Mouse (Mus musculus): ENCODE results near the gene Npnt. TPM values are rescaled to one million over a fixed set of nuclear protein-coding genes. Genes with fewer than 3 reads are reported as not detected.
A peak's percentile ranks its signal among the peaks of the same experiment; 100 is the strongest.

The Npnt gene
- polyA plus RNA-seq, 2 experiments: 41.7 to 45.4 TPM

- no peak for TF ChIP-seq POLR2A (IDR thresholded peaks at IDR 0.05; ENCODE audit: borderline replicate concordance, extremely low read depth, insufficient read depth, insufficient read length)
- Histone ChIP-seq H3K4me3 (replicated peaks; ENCODE audit: low read length) (no peak overlapping the region), H3K4me2 (replicated peaks; ENCODE audit: low read depth, low read length, severe bottlenecking) (no peak overlapping the region), H3K36me3 (ENCODE audit: control insufficient read depth, insufficient read depth, low read length) (no peaks in the 10 kb centered on the region), H3K9ac (ENCODE audit: low read depth, low read length, severe bottlenecking) (no peak overlapping the region), H3K27ac (replicated peaks; ENCODE audit: low read depth, low read length) (no peak overlapping the region), H3K27me3 (ENCODE audit: control insufficient read depth, insufficient read depth, low read length) (no peaks in the 10 kb centered on the region), H3K9me3 (ENCODE audit: control insufficient read depth, low read length) (no peaks in the 10 kb centered on the region), H3K4me1 (ENCODE audit: control insufficient read depth, insufficient read depth, low read length) (no peaks in the 10 kb centered on the region)
- DNase-seq (ENCODE audit: low spot score) (no peak), ATAC-seq (ENCODE audit: low FRiP score, low read depth) (no peak)
- 77% methylated on average over 9 of the region's 9 CpGs for WGBS
Observed at GRCm38 (mm10) chr3:132883256-132883655, 66.8 kb downstream of the Npnt start.

GRCm38 (mm10) chr3:132880826-132881225 is 69.3 kb downstream of the Npnt start:
- H3K27ac ChIP-seq (replicated peaks; ENCODE audit: low read depth, low read length): no peak overlapping the region
- H3K27me3 ChIP-seq (ENCODE audit: control insufficient read depth, insufficient read depth, low read length): no peaks in the 10 kb centered on the region
- peaks cover 16% of the 10 kb centered on the region for H3K4me1 ChIP-seq (ENCODE audit: control insufficient read depth, insufficient read depth, low read length)
- H3K9ac ChIP-seq (ENCODE audit: low read depth, low read length, severe bottlenecking): no peak overlapping the region
- H3K4me2 ChIP-seq (replicated peaks; ENCODE audit: low read depth, low read length, severe bottlenecking): no peak overlapping the region
- no peaks in the 10 kb centered on the region for H3K9me3 ChIP-seq (ENCODE audit: control insufficient read depth, low read length)
- WGBS: 72% methylated on average over 9 of the region's 9 CpGs
- no peak overlapping the region for H3K4me3 ChIP-seq (replicated peaks; ENCODE audit: low read length)
- no peak for TF ChIP-seq POLR2A (IDR thresholded peaks at IDR 0.05; ENCODE audit: borderline replicate concordance, extremely low read depth, insufficient read depth, insufficient read length)
- ATAC-seq (ENCODE audit: low FRiP score, low read depth) (no peak), DNase-seq (ENCODE audit: low spot score) (no peak)
- H3K36me3 ChIP-seq (ENCODE audit: control insufficient read depth, insufficient read depth, low read length): no peaks in the 10 kb centered on the region

GRCm38 (mm10) chr3:132880361-132880760 is 69.7 kb downstream of the Npnt start:
- 83% methylated on average over 3 of the region's 3 CpGs for WGBS
- no peaks in the 10 kb centered on the region for H3K36me3 ChIP-seq (ENCODE audit: control insufficient read depth, insufficient read depth, low read length)
- DNase-seq (ENCODE audit: low spot score) (no peak), ATAC-seq (ENCODE audit: low FRiP score, low read depth) (no peak)
- H3K9me3 ChIP-seq (ENCODE audit: control insufficient read depth, low read length): no peaks in the 10 kb centered on the region
- H3K9ac ChIP-seq (ENCODE audit: low read depth, low read length, severe bottlenecking): no peak overlapping the region
- H3K27ac ChIP-seq (replicated peaks; ENCODE audit: low read depth, low read length): no peak overlapping the region
- H3K4me1 ChIP-seq (ENCODE audit: control insufficient read depth, insufficient read depth, low read length): peaks cover 17% of the 10 kb centered on the region
- no peak overlapping the region for H3K4me3 ChIP-seq (replicated peaks; ENCODE audit: low read length)
- no peaks in the 10 kb centered on the region for H3K27me3 ChIP-seq (ENCODE audit: control insufficient read depth, insufficient read depth, low read length)
- no peak overlapping the region for H3K4me2 ChIP-seq (replicated peaks; ENCODE audit: low read depth, low read length, severe bottlenecking)
- no peak for TF ChIP-seq POLR2A (IDR thresholded peaks at IDR 0.05; ENCODE audit: borderline replicate concordance, extremely low read depth, insufficient read depth, insufficient read length)

- 26% methylated on average over 10 of the region's 10 CpGs for WGBS
- Histone ChIP-seq H3K9ac (ENCODE audit: low read depth, low read length, severe bottlenecking) (no peak overlapping the region), H3K4me1 (ENCODE audit: control insufficient read depth, insufficient read depth, low read length) (peaks cover 17% of the 10 kb centered on the region), H3K9me3 (ENCODE audit: control insufficient read depth, low read length) (no peaks in the 10 kb centered on the region), H3K27ac (replicated peaks; ENCODE audit: low read depth, low read length) (no peak overlapping the region), H3K4me2 (replicated peaks; ENCODE audit: low read depth, low read length, severe bottlenecking) (no peak overlapping the region), H3K27me3 (ENCODE audit: control insufficient read depth, insufficient read depth, low read length) (no peaks in the 10 kb centered on the region), H3K36me3 (ENCODE audit: control insufficient read depth, insufficient read depth, low read length) (no peaks in the 10 kb centered on the region), H3K4me3 (replicated peaks; ENCODE audit: low read length) (no peak overlapping the region)
- no peak for TF ChIP-seq POLR2A (IDR thresholded peaks at IDR 0.05; ENCODE audit: borderline replicate concordance, extremely low read depth, insufficient read depth, insufficient read length)
- ATAC-seq (ENCODE audit: low FRiP score, low read depth) (peak; percentile 62), DNase-seq (ENCODE audit: low spot score) (peak; percentile 69)
Observed at GRCm38 (mm10) chr3:132876933-132877676, 73.0 kb downstream of the Npnt start.

GRCm38 (mm10) chr3:132876011-132876708 is 73.9 kb downstream of the Npnt start:
- H3K9me3 ChIP-seq (ENCODE audit: control insufficient read depth, low read length): no peaks in the 10 kb centered on the region
- H3K36me3 ChIP-seq (ENCODE audit: control insufficient read depth, insufficient read depth, low read length): no peaks in the 10 kb centered on the region
- no peak for TF ChIP-seq POLR2A (IDR thresholded peaks at IDR 0.05; ENCODE audit: borderline replicate concordance, extremely low read depth, insufficient read depth, insufficient read length)
- DNase-seq (ENCODE audit: low spot score) (no peak), ATAC-seq (ENCODE audit: low FRiP score, low read depth) (0 out of 2 replicates have a peak, but pooled peaks have one; percentile 14)
- WGBS: 51% methylated on average over 14 of the region's 14 CpGs
- no peak overlapping the region for H3K4me3 ChIP-seq (replicated peaks; ENCODE audit: low read length)
- H3K4me1 ChIP-seq (ENCODE audit: control insufficient read depth, insufficient read depth, low read length): peaks cover 17% of the 10 kb centered on the region
- H3K4me2 ChIP-seq (replicated peaks; ENCODE audit: low read depth, low read length, severe bottlenecking): no peak overlapping the region
- H3K9ac ChIP-seq (ENCODE audit: low read depth, low read length, severe bottlenecking): no peak overlapping the region
- no peaks in the 10 kb centered on the region for H3K27me3 ChIP-seq (ENCODE audit: control insufficient read depth, insufficient read depth, low read length)
- H3K27ac ChIP-seq (replicated peaks; ENCODE audit: low read depth, low read length): no peak overlapping the region

Measured in limb, embryonic 14.5 days (tissue).